In the genomic region with DNA sequence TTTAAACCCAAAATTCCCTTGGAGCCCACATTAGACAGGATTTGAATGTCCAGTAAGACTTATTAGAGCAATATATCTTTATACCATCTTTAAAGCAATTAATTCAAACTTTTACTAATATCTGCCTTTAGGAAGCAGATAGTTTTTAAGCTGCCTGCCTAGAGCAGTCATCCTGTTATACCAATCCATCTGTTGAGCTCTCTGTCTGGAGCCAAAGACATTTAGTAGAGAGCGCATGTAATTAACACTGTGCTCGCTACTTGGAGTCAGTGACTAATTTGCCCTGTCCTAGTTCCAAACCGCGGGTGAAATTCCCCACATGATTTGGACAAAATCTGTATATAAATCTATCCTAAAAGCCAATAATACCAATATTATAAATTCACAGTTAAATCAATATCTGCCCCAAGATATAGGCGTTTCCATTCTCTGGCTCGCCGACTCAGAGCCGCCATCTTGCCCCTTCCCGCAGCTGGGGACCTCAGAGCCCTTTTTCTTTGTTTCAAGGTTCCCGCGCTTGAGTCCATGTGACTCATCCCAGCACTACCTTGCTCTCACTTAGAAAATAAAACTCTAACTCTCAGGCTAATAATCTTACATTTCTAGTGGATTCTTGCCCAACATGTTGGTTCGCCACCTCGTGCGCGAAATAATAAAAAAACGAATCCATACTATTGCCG, we compare ENCODE assay signal across 19 mouse cellular contexts. TPM values are rescaled to one million over a fixed set of nuclear protein-coding genes. Genes with fewer than 3 reads are reported as not detected.
"Had no signal": no experiment of that assay in that cellular context is flagged by ENCODE, and none has a peak within 500 bp of the region (broad histone marks: within the 10 kb centered on the region; RNA-seq: fewer than 3 reads in every experiment).

No protein-coding gene starts in this region.

- H3K4me2 ChIP-seq: lung, embryonic 14.5 days; midbrain, embryonic 13.5 days had no signal

- H3K9me3 ChIP-seq: megakaryocyte, embryonic 14.5 days; midbrain, embryonic 10.5 days; midbrain, embryonic 13.5 days had no signal

- DNase-seq: kidney, adult 18-20 months; kidney, adult 9 months; kidney, postnatal 25 days; layer of hippocampus, adult 9-11 months; layer of hippocampus, postnatal 36 days; liver, postnatal 0 days; lung, embryonic 14.5 days; thymus, adult 18-20 months; thymus, postnatal 4 days had no signal

- H3K27ac ChIP-seq: kidney, postnatal 0 days; layer of hippocampus, adult 2 months; left cerebral cortex, adult 2 months; liver, embryonic 14.5 days; midbrain, embryonic 10.5 days; midbrain, embryonic 13.5 days had no signal

- ATAC-seq: liver, postnatal 0 days; lung, postnatal 0 days; midbrain, embryonic 13.5 days; midbrain, embryonic 16.5 days had no signal

- H3K27me3 ChIP-seq: megakaryocyte, embryonic 14.5 days; midbrain, embryonic 13.5 days had no signal

- H3K4me1 ChIP-seq: megakaryocyte, embryonic 14.5 days; midbrain, embryonic 10.5 days; midbrain, embryonic 13.5 days had no signal

- H3K9ac ChIP-seq: liver, embryonic 14.5 days; liver, postnatal 0 days; lung, embryonic 14.5 days; midbrain, embryonic 13.5 days had no signal

- H3K4me3 ChIP-seq: layer of hippocampus, adult 2 months; left cerebral cortex, adult 2 months; megakaryocyte, embryonic 14.5 days; midbrain, embryonic 10.5 days; midbrain, embryonic 13.5 days had no signal

RNA-seq across cellular contexts. Expression of a gene that starts 59.1 kb away (rescaled TPM):
- polyA plus RNA-seq: limb, embryonic 11.5 days had no signal
